Mouse (Mus musculus) kidney, adult 2 months (tissue): ENCODE results near the gene St3gal3.

Experiments used
- CTCF ChIP-seq: fragments of 200-500 bp; conservative IDR thresholded peaks from 2 replicates; pipeline ENCODE4 v1.5.1; 2011; ENCODE audit warnings: low read depth, mild to moderate bottlenecking, control low read depth, low read length, moderate library complexity, mixed read lengths; ENCODE audit not compliant: insufficient read depth, insufficient read length
- POLR2A ChIP-seq: fragments of 200-500 bp; IDR thresholded peaks from one replicate; pipeline ENCODE4 v1.6.1; 2011; ENCODE audit warnings: low read depth, low read length, control low read depth

GRCm38 (mm10) chr4:118080481-118080880, 54.2 kb downstream of the St3gal3 start:
- TF ChIP-seq POLR2A (no peak), CTCF (no peak)
